Mouse (Mus musculus) kidney, embryonic 15.5 days (tissue): Measurements from ENCODE around the gene Cdkl5. TPM values are rescaled to one million over a fixed set of nuclear protein-coding genes. Genes with fewer than 3 reads are reported as not detected.

Experiments used
- ATAC-seq: fragments of 200-750 bp; cut with Nextera tagmentation; replicated peaks from 2 replicates; pipeline ENCODE4 v1.8.0; 2017; ENCODE audit warnings: moderate TSS enrichment; ENCODE audit not compliant: low FRiP score
- H3K27ac ChIP-seq: fragments of 300-500 bp; sonication (generic); 2 replicates; pipeline ENCODE4 v1.5.1; 2015; ENCODE audit warnings: mild to moderate bottlenecking, inconsistent platforms
- H3K27me3 ChIP-seq: fragments of 300-500 bp; sonication (generic); 2 replicates; pipeline ENCODE4 v1.6.1; 2015; ENCODE audit warnings: inconsistent platforms
- H3K36me3 ChIP-seq: fragments of 300-500 bp; sonication (generic); 2 replicates; pipeline ENCODE4 v1.6.1; 2015; ENCODE audit warnings: inconsistent platforms
- H3K4me1 ChIP-seq: fragments of 300-500 bp; sonication (generic); 2 replicates; pipeline ENCODE4 v1.6.1; 2015; ENCODE audit warnings: inconsistent platforms
- H3K4me2 ChIP-seq: fragments of 300-500 bp; sonication (generic); 2 replicates; pipeline ENCODE4 v1.6.1; 2015; ENCODE audit warnings: moderate library complexity, mild to moderate bottlenecking, inconsistent platforms
- H3K4me3 ChIP-seq: fragments of 300-500 bp; sonication (generic); replicated peaks from 2 replicates; pipeline ENCODE4 v1.5.1; 2015; ENCODE audit warnings: mild to moderate bottlenecking, inconsistent platforms
- H3K9ac ChIP-seq: fragments of 300-500 bp; sonication (generic); 2 replicates; pipeline ENCODE4 v1.6.1; 2015; ENCODE audit warnings: mild to moderate bottlenecking, inconsistent platforms
- H3K9me3 ChIP-seq: fragments of 300-500 bp; sonication (generic); replicated peaks from 2 replicates; pipeline ENCODE4 v1.6.1; 2016; ENCODE audit warnings: inconsistent platforms
- WGBS: fragments of 180-500 bp; shearing (Covaris S2); methylation state at CpG from one replicate; pipeline ENCODE4 v1.1.7; 2015; ENCODE audit warnings: mixed read lengths; 5-methylcytosine and 5-hydroxymethylcytosine counted together
- polyA plus RNA-seq: library from polyadenylated mRNA; unstranded; fragments of >200 nt; fragmentation: Nextera tagmentation; extraction: Ambion mirVana; gene quantifications from 2 replicates; pipeline ENCODE4 v1.2.1, GENCODE M21; 2015

Cdkl5 gene
- polyA plus RNA-seq, 1 experiment from 2014 or later: 1.8 TPM

GRCm38 (mm10) chrX:160905913-160906312 is 88.6 kb downstream of the Cdkl5 start:
- Histone ChIP-seq H3K4me1 (no peaks in the 10 kb centered on the region), H3K27me3 (peaks cover 33% of the 10 kb centered on the region; the same call in 1 of the 2 replicates), H3K36me3 (no peaks in the 10 kb centered on the region), H3K4me3 (no peak overlapping the region), H3K9me3 (no peaks in the 10 kb centered on the region), H3K4me2 (no peak overlapping the region), H3K9ac (no peak overlapping the region), H3K27ac (no peak overlapping the region)
- ATAC-seq: no peak
- 70% methylated on average over 4 of the region's 4 CpGs for WGBS

GRCm38 (mm10) chrX:160905041-160905678 is 89.3 kb downstream of the Cdkl5 start:
- 66% methylated on average over 2 of the region's 2 CpGs for WGBS
- Histone ChIP-seq H3K4me3 (no peak overlapping the region), H3K27ac (no peak overlapping the region), H3K4me1 (no peaks in the 10 kb centered on the region), H3K4me2 (no peak overlapping the region), H3K27me3 (peaks cover 33% of the 10 kb centered on the region; the same call in 1 of the 2 replicates), H3K9me3 (no peaks in the 10 kb centered on the region), H3K36me3 (no peaks in the 10 kb centered on the region), H3K9ac (no peak overlapping the region)
- ATAC-seq: no peak

- no peak for ATAC-seq
- no peaks in the 10 kb centered on the region for H3K9me3 ChIP-seq
- H3K27me3 ChIP-seq: peaks cover 30% of the 10 kb centered on the region
- no peaks in the 10 kb centered on the region for H3K4me1 ChIP-seq
- 74% methylated on average over 2 of the region's 2 CpGs for WGBS
- no peak overlapping the region for H3K4me2 ChIP-seq
- no peak overlapping the region for H3K27ac ChIP-seq
- H3K9ac ChIP-seq: no peak overlapping the region
- no peak overlapping the region for H3K4me3 ChIP-seq
- H3K36me3 ChIP-seq: no peaks in the 10 kb centered on the region
These were observed 93.4 kb downstream of the Cdkl5 start for GRCm38 (mm10) chrX:160901118-160901517.

GRCm38 (mm10) chrX:160892077-160892476 is 102.4 kb downstream of the Cdkl5 start:
- no peak overlapping the region for H3K27ac ChIP-seq
- no peaks in the 10 kb centered on the region for H3K36me3 ChIP-seq
- no peaks in the 10 kb centered on the region for H3K9me3 ChIP-seq
- no peaks in the 10 kb centered on the region for H3K4me1 ChIP-seq
- no peak overlapping the region for H3K9ac ChIP-seq
- no peak overlapping the region for H3K4me2 ChIP-seq
- H3K27me3 ChIP-seq: peaks cover 11% of the 10 kb centered on the region
- WGBS: 52% methylated on average over 1 of the region's 1 CpGs
- H3K4me3 ChIP-seq: no peak overlapping the region
- ATAC-seq: no peak

- Histone ChIP-seq H3K9ac (no peak overlapping the region), H3K4me1 (no peaks in the 10 kb centered on the region), H3K9me3 (no peaks in the 10 kb centered on the region), H3K4me3 (no peak overlapping the region), H3K36me3 (no peaks in the 10 kb centered on the region), H3K27ac (no peak overlapping the region), H3K4me2 (no peak overlapping the region), H3K27me3 (peaks cover 22% of the 10 kb centered on the region)
- 75% methylated on average over 2 of the region's 2 CpGs for WGBS
- ATAC-seq: no peak
These were observed 108.2 kb downstream of the Cdkl5 start for GRCm38 (mm10) chrX:160886301-160886700.

GRCm38 (mm10) chrX:160866576-160866975 is 127.9 kb downstream of the Cdkl5 start:
- Histone ChIP-seq H3K4me3 (no peak overlapping the region), H3K36me3 (no peaks in the 10 kb centered on the region), H3K9me3 (no peaks in the 10 kb centered on the region), H3K9ac (no peak overlapping the region), H3K4me1 (no peaks in the 10 kb centered on the region), H3K27ac (no peak overlapping the region), H3K4me2 (no peak overlapping the region), H3K27me3 (peaks cover 62% of the 10 kb centered on the region)
- 89% methylated on average over 4 of the region's 4 CpGs for WGBS
- ATAC-seq: no peak

GRCm38 (mm10) chrX:160865022-160865421 is 129.5 kb downstream of the Cdkl5 start:
- ATAC-seq: no peak
- Histone ChIP-seq H3K9me3 (no peaks in the 10 kb centered on the region), H3K36me3 (no peaks in the 10 kb centered on the region), H3K4me2 (no peak overlapping the region), H3K4me3 (no peak overlapping the region), H3K4me1 (no peaks in the 10 kb centered on the region), H3K27me3 (peaks cover 50% of the 10 kb centered on the region), H3K27ac (no peak overlapping the region), H3K9ac (no peak overlapping the region)
- WGBS: 87% methylated on average over 4 of the region's 4 CpGs

- Histone ChIP-seq H3K4me1 (no peaks in the 10 kb centered on the region), H3K27ac (no peak overlapping the region), H3K4me3 (no peak overlapping the region), H3K9ac (no peak overlapping the region), H3K9me3 (no peaks in the 10 kb centered on the region), H3K4me2 (no peak overlapping the region), H3K36me3 (no peaks in the 10 kb centered on the region), H3K27me3 (peaks cover 47% of the 10 kb centered on the region)
- ATAC-seq: no peak
- WGBS: 57% methylated on average over 4 of the region's 4 CpGs
These were observed 130.7 kb downstream of the Cdkl5 start for GRCm38 (mm10) chrX:160863689-160864383.

GRCm38 (mm10) chrX:160808226-160808625 is 186.3 kb downstream of the Cdkl5 start:
- H3K27me3 ChIP-seq: peaks cover 51% of the 10 kb centered on the region
- no peak overlapping the region for H3K4me2 ChIP-seq
- no peaks in the 10 kb centered on the region for H3K36me3 ChIP-seq
- 88% methylated on average over 7 of the region's 7 CpGs for WGBS
- H3K9ac ChIP-seq: no peak overlapping the region
- ATAC-seq: no peak
- H3K9me3 ChIP-seq: no peaks in the 10 kb centered on the region
- H3K4me3 ChIP-seq: no peak overlapping the region
- H3K4me1 ChIP-seq: no peaks in the 10 kb centered on the region
- no peak overlapping the region for H3K27ac ChIP-seq

- no peaks in the 10 kb centered on the region for H3K4me1 ChIP-seq
- H3K9ac ChIP-seq: no peak overlapping the region
- H3K27me3 ChIP-seq: peaks cover 56% of the 10 kb centered on the region
- no peaks in the 10 kb centered on the region for H3K9me3 ChIP-seq
- no peak overlapping the region for H3K4me3 ChIP-seq
- no peak overlapping the region for H3K4me2 ChIP-seq
- no peaks in the 10 kb centered on the region for H3K36me3 ChIP-seq
- ATAC-seq: no peak
- WGBS: 87% methylated on average over 4 of the region's 4 CpGs
- no peak overlapping the region for H3K27ac ChIP-seq
These were observed 189.9 kb downstream of the Cdkl5 start for GRCm38 (mm10) chrX:160804409-160805150.

GRCm38 (mm10) chrX:160794920-160795319 is 199.6 kb downstream of the Cdkl5 start:
- Histone ChIP-seq H3K4me3 (no peak overlapping the region), H3K9me3 (no peaks in the 10 kb centered on the region), H3K9ac (no peak overlapping the region), H3K36me3 (no peaks in the 10 kb centered on the region), H3K27ac (no peak overlapping the region), H3K27me3 (peaks cover 33% of the 10 kb centered on the region), H3K4me1 (no peaks in the 10 kb centered on the region), H3K4me2 (no peak overlapping the region)
- no peak for ATAC-seq
- WGBS: 91% methylated on average over 4 of the region's 4 CpGs

GRCm38 (mm10) chrX:160782276-160782675 is 212.2 kb downstream of the Cdkl5 start:
- Histone ChIP-seq H3K27me3 (peaks cover 26% of the 10 kb centered on the region), H3K4me1 (no peaks in the 10 kb centered on the region), H3K36me3 (no peaks in the 10 kb centered on the region), H3K4me2 (no peak overlapping the region), H3K4me3 (no peak overlapping the region), H3K9ac (no peak overlapping the region), H3K27ac (no peak overlapping the region), H3K9me3 (no peaks in the 10 kb centered on the region)
- ATAC-seq: no peak
- WGBS: 79% methylated on average over 5 of the region's 5 CpGs
